Mouse (Mus musculus) megakaryocyte-erythroid progenitor cell, adult 5-6 weeks (primary cell): ENCODE data around the gene Gse1. TPM values are rescaled to one million over a fixed set of nuclear protein-coding genes. Genes with fewer than 3 reads are reported as not detected.

Source experiments
- ATAC-seq: replicated peaks from 2 replicates; pipeline ENCODE4 v1.8.0; 2016; ENCODE audit warnings: mild to moderate bottlenecking, inconsistent platforms; ENCODE audit not compliant: severe bottlenecking, poor library complexity, low FRiP score, low TSS enrichment
- total RNA-seq, 2 experiments: library from RNA; stranded (forward) in 1 of 2; stranded (reverse) in 1 of 2; fragments of 200-1000, 215-1000 nt in 1 of 2; fragments of >200 nt in 1 of 2; fragmentation: Nextera tagmentation in 1 of 2; gene quantifications; 2 replicates each; pipeline ENCODE4 v1.2.3; 2014 to 2017

The Gse1 gene
- total RNA-seq, 2 experiments from 2014 or later = 27.2 to 80.6 TPM

GRCm38 (mm10) chr8:120526577-120526976 lies 298.3 kb downstream of the Gse1 start:
- ATAC-seq = no peak

- ATAC-seq = no peak
Observed at GRCm38 (mm10) chr8:120528332-120528731, 300.1 kb downstream of the Gse1 start.

DNA sequence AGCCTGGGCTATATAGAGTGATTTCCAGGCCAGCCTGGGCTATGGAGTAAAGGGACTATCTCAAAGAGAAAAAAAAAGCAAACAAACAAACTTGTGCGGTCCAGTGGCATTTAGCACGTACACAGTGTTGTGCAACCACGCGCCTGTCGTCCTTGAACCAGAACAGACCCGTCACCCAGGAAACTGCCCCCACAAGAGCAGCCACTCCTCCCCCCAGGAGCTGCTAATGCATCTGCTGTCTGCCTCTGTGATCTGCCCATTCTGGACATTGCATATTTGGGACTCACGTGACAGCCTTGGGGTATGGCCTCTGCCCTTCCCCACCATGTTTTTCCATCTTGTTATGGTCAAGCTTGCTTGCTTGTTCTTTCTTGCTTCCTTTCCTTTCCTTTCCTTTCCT lies 301.0 kb downstream of the Gse1 start:
- ATAC-seq = no peak

DNA sequence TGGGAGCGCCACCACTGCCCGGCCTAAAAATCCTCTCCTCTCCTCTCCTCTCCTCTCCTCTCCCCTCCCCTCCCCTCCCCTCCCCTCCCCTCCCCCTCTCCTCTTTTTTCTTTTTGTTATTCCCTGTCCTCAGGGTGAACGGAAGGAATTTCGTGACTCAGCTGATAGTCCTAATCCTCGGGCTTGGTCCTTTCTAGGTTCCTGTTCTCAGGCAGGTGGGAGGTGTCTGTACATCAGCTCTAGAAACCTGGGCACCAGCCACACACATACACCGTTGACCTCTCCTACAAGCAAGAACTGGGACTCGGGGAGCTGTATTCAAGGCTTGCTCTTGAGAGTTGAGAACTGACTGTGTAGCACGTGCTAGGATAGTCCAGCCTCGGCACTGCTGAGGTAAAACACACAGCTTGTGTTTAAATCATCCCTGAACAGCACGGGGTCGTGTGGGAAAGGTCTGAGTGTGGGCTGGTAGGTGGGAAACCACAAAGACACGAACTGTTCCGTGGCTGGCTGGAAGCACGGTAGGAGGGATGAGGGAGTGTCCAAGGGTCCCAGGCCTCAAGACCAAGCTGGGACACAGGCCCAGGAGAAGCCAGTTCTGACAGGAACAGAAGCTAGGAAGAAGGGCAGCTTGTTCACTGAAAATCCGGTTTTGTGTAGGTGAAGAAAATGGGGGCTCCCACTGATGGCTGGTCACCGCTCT lies 302.8 kb downstream of the Gse1 start:
- no peak for ATAC-seq

- ATAC-seq = no peak
Observed at GRCm38 (mm10) chr8:120531775-120532516, 303.7 kb downstream of the Gse1 start.

- ATAC-seq = no peak
Observed at GRCm38 (mm10) chr8:120532517-120533215, 304.4 kb downstream of the Gse1 start.

DNA sequence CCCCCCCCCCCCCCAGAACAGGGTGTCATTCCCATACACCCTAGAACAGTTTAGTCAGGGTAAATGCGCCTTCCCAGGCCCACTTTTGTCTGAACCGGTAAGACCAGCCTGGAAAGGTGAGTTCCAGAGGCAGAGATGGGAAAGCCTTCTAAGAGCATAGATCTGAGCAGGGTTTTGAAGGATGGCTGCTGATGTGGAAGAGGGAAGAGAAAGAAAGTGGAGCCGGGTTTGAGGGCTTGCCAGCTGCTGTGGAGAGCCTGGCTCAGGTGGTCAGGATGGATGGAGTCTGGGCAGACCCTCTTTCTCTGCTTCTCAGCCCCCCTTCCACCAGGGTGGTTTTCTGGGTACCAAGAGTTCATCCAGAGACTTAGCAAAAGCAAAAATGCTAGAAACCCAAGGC lies 305.1 kb downstream of the Gse1 start:
- no peak for ATAC-seq

GRCm38 (mm10) chr8:120534080-120534479 lies 305.8 kb downstream of the Gse1 start:
- ATAC-seq = no peak

GRCm38 (mm10) chr8:120534504-120535368 lies 306.5 kb downstream of the Gse1 start:
- ATAC-seq = peak; percentile 49

- ATAC-seq = no peak
Observed at GRCm38 (mm10) chr8:120535452-120536305, 307.4 kb downstream of the Gse1 start.

DNA sequence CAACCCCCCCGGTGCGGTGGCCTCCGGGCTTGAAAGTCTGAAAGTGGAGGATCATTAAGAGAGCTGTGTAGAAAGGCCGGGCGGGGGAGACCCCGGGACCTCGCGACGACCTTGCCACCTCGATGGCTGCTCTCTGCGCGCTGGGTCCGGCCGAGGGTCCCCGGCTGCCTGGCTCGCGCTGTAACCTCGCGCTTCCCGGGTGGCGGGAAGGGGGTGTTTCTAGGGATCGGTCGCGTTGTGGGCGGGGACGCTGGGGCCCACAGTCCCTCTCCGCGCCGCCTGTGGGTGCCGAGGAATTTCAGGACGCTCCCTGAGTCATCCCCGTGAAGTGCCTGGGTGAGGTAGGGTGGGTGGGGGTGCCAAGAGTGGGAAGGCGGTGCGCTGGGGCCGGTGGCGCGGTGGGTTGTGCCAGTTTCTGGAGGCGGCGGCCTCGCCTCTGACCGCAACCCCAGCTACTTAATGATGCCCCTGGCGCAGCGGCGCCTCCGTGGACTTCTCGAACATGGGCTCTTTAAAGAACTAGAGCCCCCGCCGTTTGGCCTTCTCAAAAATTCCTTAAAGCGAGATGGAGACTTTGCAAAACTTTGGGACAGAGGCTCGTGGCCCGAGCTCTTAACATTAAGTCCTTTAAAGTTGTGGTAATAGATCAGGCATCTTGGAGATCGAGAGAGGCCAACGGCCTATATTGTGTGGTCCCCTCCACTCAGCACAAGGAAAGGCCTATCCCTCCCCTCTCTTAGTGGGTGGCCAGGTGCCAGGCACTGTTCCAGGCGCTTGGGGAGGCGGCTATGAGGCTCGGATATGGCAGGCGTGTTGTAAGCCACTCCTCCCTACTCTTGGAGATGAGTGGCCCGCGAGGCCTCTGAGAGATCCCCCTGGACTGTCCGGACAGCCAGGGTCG lies 308.3 kb downstream of the Gse1 start:
- ATAC-seq = peak; percentile 4

GRCm38 (mm10) chr8:120537207-120537817 lies 309.1 kb downstream of the Gse1 start:
- ATAC-seq = peak; percentile 39

- no peak for ATAC-seq
Observed at GRCm38 (mm10) chr8:120537818-120538396, 309.7 kb downstream of the Gse1 start.

DNA sequence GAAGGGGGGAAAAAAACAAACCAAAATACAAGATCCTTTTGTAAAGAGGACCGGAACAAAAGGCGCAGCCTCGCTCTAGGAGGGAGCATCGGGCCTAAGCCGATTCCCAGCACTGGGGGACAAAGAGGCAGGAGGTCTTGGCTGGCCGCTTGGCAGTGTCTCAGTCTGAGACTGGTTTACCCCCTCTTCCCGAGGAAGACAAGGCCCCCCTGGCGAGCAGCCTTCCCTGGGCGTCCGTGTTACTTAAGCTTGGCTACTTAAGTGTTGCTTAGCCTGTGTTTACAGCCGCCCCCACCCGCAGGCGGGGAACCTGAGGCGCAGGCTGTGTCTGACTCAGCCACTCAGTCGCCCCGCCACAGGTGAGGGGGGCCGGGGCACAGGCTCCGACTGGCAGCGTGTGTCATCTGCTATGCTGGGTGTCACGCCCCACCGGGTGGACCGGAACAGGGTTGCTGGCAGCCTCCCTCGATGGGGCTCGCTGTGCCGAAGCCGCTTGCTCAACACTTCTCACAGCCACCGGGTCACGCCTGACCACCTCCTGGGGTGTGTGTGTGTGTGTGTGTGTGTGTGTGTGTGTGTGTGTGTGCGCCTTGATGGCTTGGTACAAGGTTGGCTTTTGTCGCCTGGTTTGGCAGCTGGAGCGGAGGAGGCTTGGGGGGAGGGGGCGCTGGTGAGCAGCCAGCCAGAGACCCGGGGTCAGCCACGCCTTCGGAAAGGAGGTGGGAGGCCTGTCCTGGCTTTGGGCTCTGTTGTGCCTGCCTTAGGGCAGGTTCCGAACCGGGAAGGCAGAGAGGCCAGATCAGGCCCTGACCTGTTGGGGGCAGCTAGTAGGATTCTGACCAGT lies 310.4 kb downstream of the Gse1 start:
- ATAC-seq = peak; percentile 13; the same call in 1 of the 2 replicates

DNA sequence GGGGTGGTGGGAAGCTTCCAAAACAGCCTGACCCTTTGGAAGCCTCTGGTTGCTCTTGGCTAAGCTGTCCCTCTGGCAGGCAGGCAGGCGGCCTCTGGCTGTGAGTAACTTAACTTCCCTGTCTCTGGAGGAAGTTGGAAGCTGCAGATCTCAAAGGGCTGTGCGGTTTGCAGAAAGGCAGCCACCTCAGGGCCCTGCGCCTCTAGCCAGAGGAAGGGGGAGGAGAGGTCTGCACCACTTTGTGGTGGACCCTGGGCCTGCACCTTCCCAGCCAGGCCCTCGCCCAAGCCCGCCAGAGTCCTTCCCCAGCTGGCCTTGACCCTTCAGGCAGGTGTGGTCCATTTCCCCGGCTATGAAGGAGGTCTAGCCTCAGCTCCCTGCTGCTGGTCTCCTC lies 311.1 kb downstream of the Gse1 start:
- no peak for ATAC-seq
